In the genomic region with DNA sequence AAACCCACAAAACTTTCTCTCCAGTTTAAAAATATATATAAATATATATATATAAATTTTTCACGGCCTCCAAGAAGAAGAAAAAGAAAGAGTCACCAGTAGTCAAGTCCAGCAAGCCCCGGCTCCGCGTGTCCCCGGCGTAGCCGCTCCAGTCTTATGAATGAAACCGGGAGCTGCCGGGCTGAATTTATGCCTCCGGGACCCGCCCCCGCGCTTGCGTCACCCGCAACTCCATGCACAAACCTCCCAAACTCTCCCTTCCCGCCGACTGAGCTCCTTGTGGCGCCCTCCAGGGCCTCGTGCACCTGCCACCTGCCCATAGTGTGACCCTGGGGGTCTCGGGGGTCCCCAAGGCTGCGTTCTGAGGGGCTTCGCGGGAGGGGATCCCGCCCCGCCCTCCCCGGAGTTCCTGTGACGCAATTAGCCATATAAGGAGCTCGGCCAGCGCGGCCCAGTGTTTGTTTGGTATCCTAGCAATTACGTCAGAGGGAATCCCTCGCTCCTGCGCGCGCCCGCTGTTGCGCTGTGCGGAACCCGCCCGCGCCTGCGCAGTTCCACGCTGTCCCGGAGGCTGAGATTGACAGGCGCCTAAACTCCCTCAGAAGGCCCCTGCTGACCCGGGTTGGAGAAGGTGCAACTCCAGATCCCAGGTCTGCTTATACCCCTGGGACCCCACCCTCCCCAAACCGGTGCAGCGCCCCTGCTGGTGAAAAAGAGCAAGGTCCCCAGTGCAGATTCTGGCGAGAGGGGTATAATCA, we compare ENCODE assay signal across 1 mouse cellular context.
TF ChIP-seq lines count a peak whose summit lies in the region.

Fosb (minus strand) TSS at position 168 of the 758 bp plus-strand sequence.

TF ChIP-seq in CH12.LX, 34 proteins besides CTCF, POLR2A, EP300 and RAD21 (continued from another document):
- TF ChIP-seq MEF2A (IDR thresholded peaks at IDR 0.05; ENCODE audit: borderline replicate concordance, low read depth, low read length) (peak; percentile 62; the same call in 1 of the 2 replicates), E2F4 (IDR thresholded peaks at IDR 0.05; ENCODE audit: insufficient replicate concordance, low read depth, low read length) (peak; percentile 64; the same call in 1 of the 2 replicates), SIN3A (IDR thresholded peaks at IDR 0.05; ENCODE audit: low read length) (peak; percentile 92), RCOR1 (conservative IDR thresholded peaks at IDR 0.05; ENCODE audit: low read depth, low read length) (no peak), HCFC1 (IDR thresholded peaks at IDR 0.05; ENCODE audit: low read depth, low read length) (peak; percentile 61), NRF1 (IDR thresholded peaks at IDR 0.05; ENCODE audit: low read depth, low read length) (peak; percentile 93), GABPA (IDR thresholded peaks at IDR 0.05; ENCODE audit: insufficient replicate concordance, low read depth, low read length) (no peak), BHLHE40 (IDR thresholded peaks at IDR 0.05; ENCODE audit: low read depth, low read length) (peak; percentile 42), PAX5 (IDR thresholded peaks at IDR 0.05; ENCODE audit: low read length) (no peak)
